Mouse (Mus musculus) brain, embryonic 14.5 days (tissue): ENCODE data around the gene Rpl35a.

Experiments used
- CTCF ChIP-seq: fragments of 200-500 bp; IDR thresholded peaks from 2 replicates; pipeline ENCODE4 v1.5.1; 2012; ENCODE audit warnings: inconsistent platforms, mild to moderate bottlenecking, moderate library complexity, borderline replicate concordance; ENCODE audit not compliant: insufficient read depth, insufficient read length; ENCODE audit errors: extremely low read depth
- POLR2A ChIP-seq: fragments of 200-500 bp; IDR thresholded peaks from 2 replicates; pipeline ENCODE4 v1.6.1; 2012; ENCODE audit warnings: mild to moderate bottlenecking, inconsistent platforms, borderline replicate concordance; ENCODE audit not compliant: poor library complexity, insufficient read depth, insufficient read length, severe bottlenecking; ENCODE audit errors: extremely low read depth

- TF ChIP-seq CTCF: no peak
- no peak for TF ChIP-seq POLR2A
These were observed 40.8 kb upstream of the Rpl35a start for GRCm38 (mm10) chr16:33015396-33015907.
